Mouse (Mus musculus) cerebellum, adult 2 months (tissue): Measurements from ENCODE around the gene Trim62. TPM values are rescaled to one million over a fixed set of nuclear protein-coding genes. Genes with fewer than 3 reads are reported as not detected.

Experiments used
- DNase-seq, 2 experiments: peaks; one replicate each; pipeline ENCODE4 v3.0.0; 2021
- H3K27ac ChIP-seq: fragments of 200-500 bp; 2 replicates; pipeline ENCODE4 v1.5.1; 2012; ENCODE audit warnings: low read length, control low read depth, inconsistent platforms; ENCODE audit not compliant: insufficient read depth
- H3K27me3 ChIP-seq: fragments of 200-500 bp; 2 replicates; pipeline ENCODE4 v1.6.1; 2012; ENCODE audit warnings: inconsistent platforms, mild to moderate bottlenecking, low read length, moderate library complexity; ENCODE audit not compliant: control insufficient read depth, insufficient read depth
- H3K4me1 ChIP-seq: fragments of 200-500 bp; 2 replicates; pipeline ENCODE4 v1.6.1; 2011; ENCODE audit warnings: low read length; ENCODE audit not compliant: control insufficient read depth, insufficient read depth
- H3K4me3 ChIP-seq: fragments of 200-500 bp; replicated peaks from 2 replicates; pipeline ENCODE3; 2011; ENCODE audit warnings: mild to moderate bottlenecking, low read depth, low read length, control low read depth; ENCODE audit not compliant: insufficient read depth
- CTCF ChIP-seq: fragments of 200-500 bp; IDR thresholded peaks from 2 replicates; pipeline ENCODE4 v1.5.1; 2011; ENCODE audit warnings: low read depth, mild to moderate bottlenecking, control low read depth, low read length, moderate library complexity, borderline replicate concordance; ENCODE audit not compliant: insufficient read depth
- POLR2A ChIP-seq: fragments of 200-500 bp; IDR thresholded peaks from 2 replicates; pipeline ENCODE4 v1.6.1; 2011; ENCODE audit warnings: low read length, control low read depth, borderline replicate concordance; ENCODE audit not compliant: insufficient read depth
- WGBS: fragments of 180-500 bp; shearing (Covaris S2); methylation state at CpG from one replicate; pipeline ENCODE4 v1.1.7; 2018; 5-methylcytosine and 5-hydroxymethylcytosine counted together
- polyA plus RNA-seq: library from polyadenylated mRNA; depleted of rRNA; stranded (reverse); fragments of >200 nt; gene quantifications from 2 replicates; pipeline ENCODE4 v1.2.3, GENCODE M21; 2012

Trim62 gene
- polyA plus RNA-seq, 1 experiment = 107 TPM

DNA sequence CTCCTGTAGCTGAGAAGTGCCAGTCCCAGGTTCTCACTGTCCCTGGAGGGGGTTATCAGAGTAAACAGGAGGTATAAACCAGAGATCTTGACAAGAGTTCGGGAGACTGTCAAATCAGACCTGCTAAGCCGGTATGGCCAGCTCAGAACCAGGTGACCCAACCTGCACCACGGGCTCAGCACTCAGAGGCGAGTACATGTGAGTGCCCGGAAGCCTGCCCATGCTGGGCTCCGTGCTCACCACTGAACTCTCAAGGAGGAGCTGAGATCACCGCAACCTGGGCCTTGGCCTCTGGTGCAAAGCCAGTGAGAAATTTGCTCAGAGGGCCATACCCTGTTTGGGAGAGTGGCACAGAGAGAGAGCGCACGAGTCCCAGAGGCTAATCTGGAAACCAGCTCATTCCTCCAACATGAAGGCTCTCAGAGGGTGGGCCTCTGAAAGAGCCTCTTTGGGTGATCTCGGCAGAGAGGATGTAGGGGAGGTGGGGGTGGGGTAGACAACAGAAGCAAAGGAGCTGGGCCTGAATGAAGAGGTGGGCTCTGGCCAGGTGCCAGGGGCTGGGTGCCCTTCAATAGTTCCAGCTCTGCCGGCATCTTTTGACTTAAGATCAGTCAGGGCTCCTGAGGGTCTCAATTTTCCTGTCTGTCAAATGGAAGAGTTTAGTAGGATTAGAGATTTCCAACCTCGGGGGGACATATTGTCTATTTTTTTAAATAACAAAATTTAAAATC, 24.0 kb downstream of the Trim62 start:
- DNase-seq = peak; percentile 49 to 58
- 26% methylated on average over 12 of the region's 12 CpGs for WGBS
- no peak overlapping the region for H3K4me3 ChIP-seq
- H3K27ac ChIP-seq = peak overlapping the region; percentile 42
- no peaks in the 10 kb centered on the region for H3K27me3 ChIP-seq
- TF ChIP-seq CTCF (no peak), POLR2A (no peak)
- peaks cover 73% of the 10 kb centered on the region for H3K4me1 ChIP-seq

- Histone ChIP-seq H3K27me3 (no peaks in the 10 kb centered on the region), H3K27ac (peak overlapping the region; percentile 78), H3K4me1 (peaks cover 62% of the 10 kb centered on the region), H3K4me3 (peak overlapping the region; percentile 23)
- TF ChIP-seq POLR2A (no peak; the same call in 1 of the 2 replicates), CTCF (peak; percentile 91)
- peak; percentile 76 to 79 for DNase-seq
- 17% methylated on average over 24 of the region's 24 CpGs for WGBS
Measured at GRCm38 (mm10) chr4:128908586-128909377, 25.4 kb downstream of the Trim62 start.

DNA sequence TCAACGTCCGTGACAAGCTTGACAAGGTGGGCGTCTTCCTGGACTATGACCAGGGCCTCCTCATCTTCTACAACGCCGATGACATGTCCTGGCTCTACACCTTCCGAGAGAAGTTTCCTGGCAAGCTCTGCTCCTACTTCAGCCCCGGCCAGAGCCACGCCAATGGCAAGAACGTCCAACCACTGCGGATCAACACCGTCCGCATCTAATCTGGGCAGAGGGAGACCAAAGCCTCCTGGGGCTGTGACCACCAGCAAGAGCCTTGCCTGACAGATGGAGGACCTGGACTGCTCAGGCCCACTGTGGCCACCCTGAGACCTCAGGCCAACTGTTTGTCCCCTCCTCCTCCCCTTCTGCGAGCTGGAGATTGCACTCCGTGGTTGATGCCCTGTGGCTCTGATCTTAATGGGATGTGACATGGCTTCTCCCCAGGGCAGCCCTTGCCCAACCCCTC, 26.0 kb downstream of the Trim62 start:
- Histone ChIP-seq H3K27ac (peak overlapping the region; percentile 78), H3K4me1 (peaks cover 55% of the 10 kb centered on the region), H3K27me3 (no peaks in the 10 kb centered on the region), H3K4me3 (no peak overlapping the region)
- 10% methylated on average over 14 of the region's 14 CpGs for WGBS
- no peak for TF ChIP-seq CTCF
- no peak for TF ChIP-seq POLR2A
- peak in 1 of 2 experiments; percentile 74 for DNase-seq

DNA sequence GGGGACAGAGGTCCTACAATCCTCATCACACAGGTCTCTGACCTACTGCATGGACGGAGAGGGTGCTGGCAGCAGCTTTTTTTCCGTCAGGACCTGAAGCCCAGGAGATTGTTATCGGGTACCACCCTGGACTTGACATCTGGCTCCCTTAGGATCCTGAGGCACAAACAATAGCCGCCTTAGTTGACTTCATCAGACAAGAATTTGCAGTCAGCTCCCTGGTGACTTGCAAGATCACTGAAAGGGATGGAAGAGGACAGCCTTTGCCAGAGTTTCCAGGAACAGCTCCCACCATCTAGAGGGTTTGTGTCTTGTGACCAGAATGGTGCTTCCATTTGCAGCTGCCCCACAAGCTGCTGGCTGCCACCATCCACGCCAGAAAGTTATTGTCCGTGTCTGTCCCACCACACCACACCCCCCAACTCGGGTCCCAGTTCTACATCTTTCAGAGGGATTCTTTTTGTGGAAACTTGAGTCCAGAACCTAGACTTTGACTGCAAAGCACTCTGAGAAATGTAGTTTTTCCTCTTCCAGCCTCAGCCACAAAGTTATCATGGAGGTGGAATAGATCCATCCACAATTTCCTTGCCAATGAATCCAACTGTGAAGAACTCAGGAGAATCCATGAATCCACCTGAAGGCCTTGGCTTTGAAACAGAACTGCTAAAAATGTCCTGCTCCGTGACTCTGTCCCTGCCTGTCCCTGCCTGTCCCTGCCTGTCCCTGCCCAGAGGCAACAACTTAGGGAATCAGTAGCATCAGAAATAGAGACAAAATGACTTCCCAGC, 27.1 kb downstream of the Trim62 start:
- Histone ChIP-seq H3K4me1 (peaks cover 46% of the 10 kb centered on the region), H3K27ac (peak overlapping the region; percentile 78), H3K4me3 (no peak overlapping the region), H3K27me3 (no peaks in the 10 kb centered on the region)
- WGBS = 19% methylated on average over 8 of the region's 8 CpGs
- peak; percentile 45 to 76 for DNase-seq
- TF ChIP-seq CTCF = no peak
- no peak for TF ChIP-seq POLR2A

DNA sequence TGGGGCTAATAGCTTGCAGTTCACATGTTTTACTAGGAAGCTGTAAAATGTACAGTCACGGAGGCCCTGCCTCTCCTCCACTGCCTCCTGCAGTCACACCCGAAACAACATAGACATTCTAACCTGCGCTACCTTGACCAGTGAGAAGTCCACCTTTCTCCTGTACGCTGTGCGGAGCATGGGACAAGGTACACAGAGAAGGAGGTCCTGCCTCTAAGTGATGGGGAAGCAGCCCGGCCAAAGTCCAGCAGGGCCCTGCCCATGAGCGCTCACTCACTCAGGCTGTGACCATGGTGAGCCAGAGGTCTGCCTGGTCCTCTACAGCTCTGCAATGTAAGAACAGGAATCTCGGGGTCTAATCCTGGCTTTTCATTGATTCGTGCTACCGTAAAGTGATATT, 28.7 kb downstream of the Trim62 start:
- no peak for DNase-seq
- H3K27me3 ChIP-seq = no peaks in the 10 kb centered on the region
- TF ChIP-seq CTCF (no peak), POLR2A (no peak)
- H3K4me3 ChIP-seq = no peak overlapping the region
- 88% methylated on average over 10 of the region's 10 CpGs for WGBS
- H3K4me1 ChIP-seq = peaks cover 39% of the 10 kb centered on the region
- H3K27ac ChIP-seq = no peak overlapping the region

DNA sequence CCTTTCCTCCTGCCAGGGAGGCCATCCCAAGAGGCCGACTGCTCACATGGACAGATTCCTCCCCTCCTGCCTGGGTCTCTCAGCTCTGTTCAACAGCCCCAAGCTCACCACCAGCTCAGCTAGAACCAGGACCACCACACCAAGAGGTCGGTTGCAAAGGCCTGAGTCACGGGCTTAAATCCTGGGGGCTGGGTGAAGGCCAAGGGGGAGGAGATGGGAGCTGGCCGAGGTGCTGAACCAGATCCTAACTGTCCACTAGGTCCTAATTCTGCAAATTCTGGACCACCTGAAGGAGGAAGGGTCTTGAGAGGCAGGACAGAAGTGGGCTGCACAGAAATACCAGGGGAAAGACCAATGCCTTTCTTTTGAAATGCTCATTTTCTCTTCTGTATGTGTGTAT, 30.4 kb downstream of the Trim62 start:
- TF ChIP-seq POLR2A (no peak), CTCF (no peak)
- no peak for DNase-seq
- peaks cover 27% of the 10 kb centered on the region for H3K4me1 ChIP-seq
- no peak overlapping the region for H3K4me3 ChIP-seq
- H3K27me3 ChIP-seq = no peaks in the 10 kb centered on the region
- WGBS = 23% methylated on average over 4 of the region's 4 CpGs
- H3K27ac ChIP-seq = no peak overlapping the region

- DNase-seq = no peak
- Histone ChIP-seq H3K4me1 (no peaks in the 10 kb centered on the region; the same call in 1 of the 2 replicates), H3K27ac (no peak overlapping the region), H3K27me3 (no peaks in the 10 kb centered on the region), H3K4me3 (no peak overlapping the region)
- TF ChIP-seq CTCF = no peak
- no peak for TF ChIP-seq POLR2A
- WGBS = 75% methylated on average over 3 of the region's 3 CpGs
Measured at GRCm38 (mm10) chr4:128917119-128917518, 33.7 kb downstream of the Trim62 start.
